Mouse (Mus musculus): ENCODE measurements at regions not wholly inside any gene's neighbourhood (a gene's known extent, or its start where the extent isn't known, plus 50 kb on each side); places are given as distances from the start of the nearest gene placed in this dataset.

- no peak for DNase-seq (ENCODE audit: low read depth, low spot score)
Measured at GRCm38 (mm10) chr3:119976363-119976762, 192.1 kb upstream of the Ptbp2 start.

GRCm38 (mm10) chr3:119958799-119959467 is 174.7 kb upstream of the Ptbp2 start:
- DNase-seq (ENCODE audit: low read depth, low spot score) = no peak

- no peak for DNase-seq (ENCODE audit: low read depth, low spot score)
Measured at GRCm38 (mm10) chr3:119957529-119957928, 173.3 kb upstream of the Ptbp2 start.

GRCm38 (mm10) chr3:119955745-119956615 is 171.7 kb upstream of the Ptbp2 start:
- peak; percentile 66 for DNase-seq (ENCODE audit: low read depth, low spot score)

GRCm38 (mm10) chr3:119950721-119951120 is 166.5 kb upstream of the Ptbp2 start:
- DNase-seq (ENCODE audit: low read depth, low spot score) = no peak

- DNase-seq (ENCODE audit: low read depth, low spot score) = peak; percentile 80
Measured at GRCm38 (mm10) chr3:119950070-119950469, 165.8 kb upstream of the Ptbp2 start.

- DNase-seq (ENCODE audit: low read depth, low spot score) = peak; percentile 26
Measured at GRCm38 (mm10) chr3:119949620-119950019, 165.4 kb upstream of the Ptbp2 start.

- peak; percentile 33 for DNase-seq (ENCODE audit: low read depth, low spot score)
Measured at GRCm38 (mm10) chr3:119949041-119949470, 164.8 kb upstream of the Ptbp2 start.

- DNase-seq (ENCODE audit: low read depth, low spot score) = no peak
Measured at GRCm38 (mm10) chr3:119947126-119947525, 162.9 kb upstream of the Ptbp2 start.

- no peak for DNase-seq (ENCODE audit: low read depth, low spot score)
Measured at GRCm38 (mm10) chr3:119944115-119944514, 159.8 kb upstream of the Ptbp2 start.

GRCm38 (mm10) chr3:119939091-119939490 is 154.8 kb upstream of the Ptbp2 start:
- no peak for DNase-seq (ENCODE audit: low read depth, low spot score)

- no peak for DNase-seq (ENCODE audit: low read depth, low spot score)
Measured at GRCm38 (mm10) chr3:119938425-119938824, 154.2 kb upstream of the Ptbp2 start.

GRCm38 (mm10) chr3:119936526-119936925 is 152.3 kb upstream of the Ptbp2 start:
- no peak for DNase-seq (ENCODE audit: low read depth, low spot score)

GRCm38 (mm10) chr3:119933049-119933511 is 148.8 kb upstream of the Ptbp2 start:
- peak; percentile 61 for DNase-seq (ENCODE audit: low read depth, low spot score)

- no peak for DNase-seq (ENCODE audit: low read depth, low spot score)
Measured at GRCm38 (mm10) chr3:119928281-119928680, 144.0 kb upstream of the Ptbp2 start.

- no peak for DNase-seq (ENCODE audit: low read depth, low spot score)
Measured at GRCm38 (mm10) chr3:119919501-119920141, 135.4 kb upstream of the Ptbp2 start.

GRCm38 (mm10) chr3:119915984-119916865 is 132.0 kb upstream of the Ptbp2 start:
- DNase-seq (ENCODE audit: low read depth, low spot score) = peak; percentile 18

GRCm38 (mm10) chr3:119911532-119911931 is 127.3 kb upstream of the Ptbp2 start:
- DNase-seq (ENCODE audit: low read depth, low spot score) = no peak

- DNase-seq (ENCODE audit: low read depth, low spot score) = no peak
Measured at GRCm38 (mm10) chr3:119904244-119904643, 120.0 kb upstream of the Ptbp2 start.

GRCm38 (mm10) chr3:119895141-119895540 is 110.9 kb upstream of the Ptbp2 start:
- DNase-seq (ENCODE audit: low read depth, low spot score) = peak; percentile 11

- no peak for DNase-seq (ENCODE audit: low read depth, low spot score)
Measured at GRCm38 (mm10) chr3:119894035-119894434, 109.8 kb upstream of the Ptbp2 start.
